28 mouse cellular contexts compared by ENCODE assay signal in genomic region chr3:102724798-102725459, GRCm38 (mm10). TPM values are rescaled to one million over a fixed set of nuclear protein-coding genes. Genes with fewer than 3 reads are reported as not detected.
DNase-seq lines count a peak whose midpoint lies in the region; ATAC-seq lines count a peak whose summit lies in the region.
"Had no signal": no experiment of that assay in that cellular context is flagged by ENCODE, and none has a peak within 500 bp of the region (broad histone marks: within the 10 kb centered on the region; RNA-seq: fewer than 3 reads in every experiment).

No protein-coding gene starts in this region.

- peak; percentile 42 for ATAC-seq in megakaryocyte progenitor cell, adult 5-6 weeks (replicated peaks; ENCODE audit: poor library complexity)
- no peak for ATAC-seq in monocyte, adult 5-6 weeks (replicated peaks; ENCODE audit: insufficient number of reproducible peaks, low FRiP score, low TSS enrichment, poor library complexity, severe bottlenecking)
- ATAC-seq: forebrain, embryonic 14.5 days; hindbrain, postnatal 0 days; intestine, postnatal 0 days; liver, embryonic 12.5 days; Patski had no signal

- peak; percentile 69 for DNase-seq in heart, adult 11 months
- no peak for DNase-seq in heart, adult 9 months (ENCODE audit: low spot score in 2 of 2)
- DNase-seq in thymus, postnatal 14 days: peak; percentile 39
- no peak for DNase-seq in thymus, postnatal 4 days
- DNase-seq in right cerebral cortex, postnatal 36 days (ENCODE audit: low spot score in 2 of 2): no peak
- no peak for DNase-seq in yolk sac, embryonic 10.5 days (ENCODE audit: low spot score)
- DNase-seq: adrenal gland, postnatal 14 days; cerebellum, adult 8-10 months; cerebellum, postnatal 25 days; embryo, embryonic 11 days; gastrocnemius, postnatal 25 days; heart, postnatal 36 days; kidney, adult 9 months; kidney, postnatal 10 days; layer of hippocampus, postnatal 36 days; left cerebral cortex, postnatal 4 days; liver, postnatal 0 days; lung, postnatal 36 days; midbrain, embryonic 14.5 days had no signal

RNA-seq across cellular contexts. Expression of gene Tspan2, which starts 9.4 kb away (rescaled TPM):
- total RNA-seq in megakaryocyte progenitor cell, adult 5-6 weeks (2015): 45.7 and 54.5 TPM in 2 replicates
- total RNA-seq in megakaryocyte progenitor cell, adult 5-6 weeks (2017): 17.8 and 22.1 TPM in 2 replicates
- total RNA-seq in monocyte, adult 5-6 weeks (2017): 6.2 to 8.1 TPM (median 7.8 TPM) in 3 replicates
- total RNA-seq: MEL had no signal

RNA-seq across cellular contexts. Expression of gene Tshb, which starts 57.6 kb away (rescaled TPM):
- total RNA-seq in megakaryocyte progenitor cell, adult 5-6 weeks (2015): not detected in 2 replicates
- total RNA-seq in megakaryocyte progenitor cell, adult 5-6 weeks (2017): not detected in 2 replicates
- not detected in 3 replicates for total RNA-seq in monocyte, adult 5-6 weeks (2017)
- total RNA-seq: adrenal gland, postnatal 14 days; gastrocnemius, postnatal 25 days; heart, adult 18-20 months; heart, postnatal 36 days; hindbrain, postnatal 0 days; layer of hippocampus, postnatal 36 days; left cerebral cortex, postnatal 4 days; MEL had no signal

Comparison
In these comparisons a context has a peak if more than half of its experiments do, and no peak if none do; other contexts are left out.
1. DNase-seq: peak in heart, adult 11 months (single experiment) and thymus, postnatal 14 days (single experiment); none in heart, adult 9 months (0 of 2), thymus, postnatal 4 days (single experiment), right cerebral cortex, postnatal 36 days (0 of 2) and yolk sac, embryonic 10.5 days (single experiment).